Mouse (Mus musculus) lung, adult 2 months (tissue): ENCODE measurements around the gene Sox13. TPM values are rescaled to one million over a fixed set of nuclear protein-coding genes. Genes with fewer than 3 reads are reported as not detected.
"Not testable (repeated sequence)": the region's sequence is repeated elsewhere in the genome, so short reads cannot be mapped to it uniquely, and the experiment has no call there.

Experiments used
- DNase-seq: peaks from one replicate; pipeline ENCODE4 v3.0.0; 2022
- H3K4me1 ChIP-seq: fragments of 200-500 bp; 2 replicates; pipeline ENCODE4 v1.6.1; 2011; ENCODE audit warnings: low read length; ENCODE audit not compliant: control insufficient read depth, insufficient read depth
- H3K4me3 ChIP-seq: fragments of 200-500 bp; replicated peaks from 2 replicates; pipeline ENCODE3; 2011; ENCODE audit warnings: low read depth, mild to moderate bottlenecking, control low read depth, low read length; ENCODE audit errors: extremely low read depth
- CTCF ChIP-seq: fragments of 200-500 bp; IDR thresholded peaks from 2 replicates; pipeline ENCODE4 v1.5.1; 2011; ENCODE audit warnings: mild to moderate bottlenecking, low read length, control low read depth; ENCODE audit not compliant: insufficient read depth
- POLR2A ChIP-seq: fragments of 200-500 bp; IDR thresholded peaks from 2 replicates; pipeline ENCODE4 v1.6.1; 2011; ENCODE audit warnings: low read depth, mild to moderate bottlenecking, control low read depth, low read length, borderline replicate concordance; ENCODE audit errors: extremely low read depth
- WGBS: fragments of 180-500 bp; shearing (Covaris S2); methylation state at CpG from one replicate; pipeline ENCODE4 v1.1.7; 2018; 5-methylcytosine and 5-hydroxymethylcytosine counted together
- polyA plus RNA-seq: library from polyadenylated mRNA; depleted of rRNA; stranded (reverse); fragments of >200 nt; gene quantifications from 2 replicates; pipeline ENCODE4 v1.2.3, GENCODE M21; 2012; rRNA removed

Gene Sox13
- polyA plus RNA-seq, 1 experiment, result 134 TPM

DNA sequence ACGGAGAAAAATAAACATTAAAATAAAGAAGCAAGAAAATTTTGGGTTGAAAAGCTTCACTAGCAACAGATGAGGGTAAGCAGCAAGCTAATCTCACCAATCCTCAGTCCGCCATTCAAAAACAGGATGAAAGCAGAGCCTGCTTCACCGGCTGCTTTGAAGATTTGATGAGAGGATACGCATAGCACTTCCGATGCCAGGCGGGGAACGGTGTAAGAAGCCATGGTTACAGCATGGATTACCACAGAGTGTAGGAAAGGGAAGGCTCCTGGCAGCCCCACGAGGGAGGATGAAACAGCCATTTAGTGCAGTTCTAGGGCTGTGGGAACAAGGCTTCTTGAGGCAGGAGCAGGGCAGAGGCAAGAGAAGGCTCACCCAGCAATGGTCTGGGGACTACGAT, 72.4 kb downstream of the Sox13 start:
- 42% methylated on average over 9 of the region's 9 CpGs for WGBS
- H3K4me1 ChIP-seq, result no peaks in the 10 kb centered on the region
- no peak for DNase-seq
- H3K4me3 ChIP-seq, result no peak overlapping the region
- TF ChIP-seq POLR2A (no peak), CTCF (no peak)

DNA sequence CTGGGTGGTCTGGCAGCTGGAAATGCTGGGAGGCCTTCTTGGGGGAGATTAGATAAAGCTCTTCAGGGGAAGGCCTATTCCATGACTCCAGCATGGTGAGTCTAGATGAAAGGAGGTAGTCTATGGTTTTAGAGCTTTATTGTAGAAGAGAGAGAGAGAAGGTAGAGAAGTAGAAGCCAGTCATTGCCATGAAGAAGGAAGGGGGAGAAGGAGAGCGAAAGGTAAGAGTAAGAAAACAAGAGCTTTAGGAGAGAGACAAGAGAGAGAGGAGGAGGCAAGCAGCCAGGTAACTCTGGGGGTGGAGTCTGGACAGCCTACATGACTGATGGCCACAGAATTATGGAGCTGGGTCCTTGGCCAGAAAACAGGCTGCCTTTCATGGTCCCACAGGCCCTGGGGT, 74.0 kb downstream of the Sox13 start, which contains the start of gene Ren1:
Gene Ren1, plus strand, starts transcription at position 301 of the 400 bp plus-strand sequence.
- TF ChIP-seq POLR2A, result no peak
- Histone ChIP-seq H3K4me3 (no peak within 1 kb of the TSS), H3K4me1 (no peaks in the 10 kb centered on the region)
- WGBS, result 95% methylated on average over 1 of the region's 1 CpGs
- no peak for DNase-seq

DNA sequence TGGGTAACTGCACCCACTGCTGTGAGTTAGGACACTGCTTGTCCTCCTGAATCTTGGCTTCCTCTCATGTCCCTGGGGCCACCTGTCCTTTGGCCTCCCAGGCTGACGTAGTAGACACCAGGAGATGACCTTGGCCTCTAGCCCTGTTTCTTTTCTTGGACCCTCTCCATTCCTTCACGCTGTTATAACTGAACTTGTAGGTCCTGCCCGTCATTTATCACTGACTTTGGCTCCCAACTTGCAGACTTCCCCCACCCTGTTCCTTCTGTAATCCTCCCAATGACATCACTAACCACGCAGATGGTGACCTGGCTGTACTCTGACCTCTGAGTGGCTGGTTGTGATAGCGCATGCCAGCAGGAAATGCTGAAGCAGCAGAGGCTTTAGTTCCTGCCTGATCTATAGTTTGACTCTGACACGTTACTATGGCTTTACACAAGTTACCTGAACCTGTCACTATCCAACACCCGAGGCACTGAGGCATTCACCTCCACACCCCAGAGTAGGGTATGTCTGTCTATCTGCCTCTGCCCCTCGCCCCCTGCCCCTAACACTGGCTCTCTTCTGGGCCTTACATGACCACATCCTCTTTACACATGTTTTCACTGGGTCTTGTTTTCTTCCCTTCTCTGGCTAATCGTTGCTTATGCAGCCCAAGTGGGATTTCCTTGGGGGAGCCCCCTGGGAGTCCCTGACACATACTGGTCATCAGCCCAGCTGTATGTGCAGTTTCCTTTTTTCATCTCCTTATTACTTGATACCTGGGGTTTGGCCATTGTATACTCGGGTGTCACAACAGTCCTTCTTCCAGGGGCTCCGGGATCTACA, 76.3 kb downstream of the Sox13 start:
- DNase-seq, result no peak
- TF ChIP-seq POLR2A (no peak), CTCF (no peak)
- 44% methylated on average over 11 of the region's 11 CpGs for WGBS

DNA sequence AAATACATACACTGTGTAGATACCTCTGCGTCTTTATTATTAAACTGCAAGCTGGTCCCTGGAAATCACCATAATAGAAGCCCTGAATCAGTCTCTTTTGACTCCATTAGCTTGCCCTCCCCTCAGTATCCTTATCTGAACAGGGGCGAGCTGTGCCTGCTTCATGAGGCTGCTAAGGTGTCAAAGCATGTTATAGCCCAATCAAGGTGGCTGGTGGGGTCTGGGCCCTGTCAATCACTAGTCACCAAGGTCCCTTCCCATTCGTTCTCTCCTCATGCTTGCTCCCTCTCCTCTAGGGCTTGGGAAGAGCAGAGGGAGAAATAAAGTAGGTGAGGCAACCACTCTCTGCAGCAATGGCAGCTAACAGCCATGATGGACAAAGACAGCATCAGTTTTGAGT, 77.0 kb downstream of the Sox13 start:
- TF ChIP-seq POLR2A (no peak), CTCF (no peak)
- 88% methylated on average over 3 of the region's 3 CpGs for WGBS
- Histone ChIP-seq H3K4me1 (no peaks in the 10 kb centered on the region), H3K4me3 (no peak overlapping the region)
- no peak for DNase-seq

More for the DNA sequence above, 76.3 kb downstream of the Sox13 start:
- no peaks in the 10 kb centered on the region for H3K4me1 ChIP-seq
- H3K4me3 ChIP-seq, result no peak overlapping the region

DNA sequence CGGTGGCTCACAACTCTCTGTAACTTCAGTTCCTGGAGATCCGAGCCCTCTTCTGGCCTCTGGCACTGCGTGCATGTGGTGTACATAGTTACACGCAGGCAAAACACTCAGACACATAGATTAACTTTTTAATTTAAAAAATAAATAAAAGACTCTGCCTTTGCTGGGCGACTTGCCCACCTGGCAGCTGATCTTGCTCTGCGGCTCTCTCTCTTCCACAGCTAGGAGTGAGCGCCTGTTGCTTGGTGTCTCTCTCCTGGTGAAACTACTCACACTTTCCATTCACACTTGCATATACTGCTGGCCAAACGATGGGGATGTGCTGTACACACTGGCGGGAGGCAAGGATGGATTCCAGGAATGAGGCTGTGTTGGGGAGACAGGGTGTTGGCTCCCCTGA, 77.6 kb downstream of the Sox13 start:
- no peak for DNase-seq
- H3K4me3 ChIP-seq, result no peak overlapping the region
- WGBS, result 81% methylated on average over 9 of the region's 9 CpGs
- no peaks in the 10 kb centered on the region for H3K4me1 ChIP-seq
- TF ChIP-seq CTCF, result no peak
- TF ChIP-seq POLR2A, result no peak

DNA sequence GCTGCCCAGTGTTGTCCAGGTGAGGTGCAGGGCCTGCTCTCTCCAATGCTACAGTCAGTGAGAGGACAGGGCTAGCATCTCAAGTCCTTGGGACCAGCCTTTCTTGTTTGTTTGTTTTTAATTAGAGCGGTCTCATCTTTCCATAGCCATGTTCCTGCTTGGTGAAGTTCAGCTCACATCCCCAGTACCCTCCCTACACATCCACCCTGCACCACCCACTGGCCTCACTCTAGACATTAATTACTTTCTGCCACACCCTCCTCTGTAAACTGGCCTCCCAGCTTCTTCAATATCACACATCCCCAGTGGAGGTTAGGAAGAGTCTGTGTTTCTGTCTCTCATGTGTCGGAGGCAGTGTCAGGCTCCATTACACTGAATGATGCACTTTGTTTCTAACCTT, 79.8 kb downstream of the Sox13 start:
- TF ChIP-seq POLR2A (no peak), CTCF (no peak)
- Histone ChIP-seq H3K4me1 (no peaks in the 10 kb centered on the region), H3K4me3 (no peak overlapping the region)
- DNase-seq, result no peak
- 93% methylated on average over 2 of the region's 2 CpGs for WGBS

DNA sequence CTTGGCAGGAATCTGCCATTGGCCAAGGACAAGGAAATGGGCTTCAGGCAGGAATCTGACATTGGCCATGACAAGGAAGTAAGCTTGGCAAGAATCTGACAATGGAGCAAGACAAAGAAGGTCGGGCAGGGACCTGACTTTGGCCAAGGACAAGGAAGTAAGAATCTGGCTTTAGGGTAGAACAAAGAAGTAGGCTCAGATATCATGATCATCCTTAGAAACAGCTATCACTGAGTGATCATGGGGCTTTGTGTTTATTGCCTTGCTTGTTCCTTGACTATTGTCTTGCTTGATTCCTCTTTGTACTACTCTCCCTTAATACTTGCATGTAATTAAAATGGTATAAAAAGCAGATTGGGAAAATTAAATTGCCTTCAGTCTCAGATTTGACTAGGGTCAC, 83.8 kb downstream of the Sox13 start:
- 41% methylated on average over 1 of the region's 1 CpGs for WGBS
- H3K4me3 ChIP-seq, DNase-seq, H3K4me1 ChIP-seq: not testable (repeated sequence)

DNA sequence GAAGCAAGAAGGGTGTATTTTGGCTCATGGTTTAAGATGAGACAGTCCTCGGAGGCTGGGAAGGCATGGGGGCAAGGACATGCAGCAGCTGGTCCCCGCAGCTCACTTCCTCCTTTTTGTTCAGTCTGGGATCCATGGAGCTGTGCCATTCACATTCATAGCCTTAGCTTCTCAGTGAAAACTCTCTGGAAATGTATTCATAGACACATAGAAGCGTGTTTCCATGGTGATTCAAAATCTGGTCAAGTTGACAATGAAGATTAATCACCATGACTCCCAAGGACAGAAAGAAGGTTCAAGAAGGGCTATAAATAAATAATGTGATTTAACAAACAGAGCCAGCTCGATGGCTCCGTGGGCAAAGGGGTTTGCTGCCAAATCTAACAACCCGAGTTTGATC, 90.2 kb downstream of the Sox13 start:
- no peak for DNase-seq
- Histone ChIP-seq H3K4me1 (peaks cover 8% of the 10 kb centered on the region), H3K4me3 (no peak overlapping the region)
- no peak for TF ChIP-seq CTCF
- no peak for TF ChIP-seq POLR2A
- 78% methylated on average over 6 of the region's 6 CpGs for WGBS

DNA sequence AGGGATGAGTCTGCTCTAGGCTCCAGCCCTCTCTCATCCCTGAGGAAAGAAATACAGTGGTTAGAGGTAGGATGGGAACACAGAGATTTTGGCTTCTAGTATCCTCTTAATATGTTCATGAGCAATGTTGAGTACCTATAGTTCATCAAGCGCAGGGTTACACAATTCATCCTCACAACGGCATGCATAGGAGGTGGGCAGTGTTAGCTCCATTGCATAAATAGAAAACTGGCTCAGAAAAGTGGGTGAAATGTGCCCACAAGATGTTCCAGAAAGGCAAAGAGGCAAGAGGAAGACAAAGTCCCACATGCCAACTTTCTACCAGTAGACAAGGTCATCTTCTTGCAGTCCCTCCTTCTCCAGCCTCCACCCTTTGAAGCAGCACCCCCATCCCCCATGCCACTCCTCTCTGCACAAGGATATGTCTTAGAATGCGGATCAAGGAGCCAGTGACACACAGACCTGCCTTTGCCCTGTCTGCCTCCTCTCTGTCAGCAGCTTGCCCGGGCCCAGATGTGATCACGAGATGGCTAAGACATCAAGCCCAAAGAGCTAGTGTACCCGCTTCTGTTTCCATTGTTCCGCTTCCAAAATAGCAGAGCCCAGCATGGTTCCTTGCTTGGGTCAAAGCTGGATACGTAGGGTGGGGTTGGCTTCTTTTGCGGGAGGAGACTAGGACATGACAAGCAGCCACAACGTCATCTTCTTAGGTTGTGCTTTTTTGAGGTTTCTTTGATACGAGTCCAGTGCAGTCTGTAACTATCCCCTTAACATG, 91.3 kb downstream of the Sox13 start:
- TF ChIP-seq POLR2A (no peak), CTCF (no peak)
- 92% methylated on average over 11 of the region's 11 CpGs for WGBS
- DNase-seq, result no peak
- Histone ChIP-seq H3K4me3 (no peak overlapping the region), H3K4me1 (peaks cover 8% of the 10 kb centered on the region)

Other genes with a start within 250 kb of the Sox13 start
- 1.1 and 1.3 TPM in 2 replicates for gene Golt1a, start 114.6 kb downstream of the Sox13 start, polyA plus RNA-seq
- 0.56 and 0.81 TPM in 2 replicates for gene Kiss1, start 102.5 kb downstream of the Sox13 start, polyA plus RNA-seq
- gene Ren1, start 73.9 kb downstream of the Sox13 start, polyA plus RNA-seq, result 0.07 TPM in 2 replicates
- gene Etnk2, start 60.8 kb downstream of the Sox13 start, polyA plus RNA-seq, result 0.59 and 0.93 TPM in 2 replicates
- gene Snrpe, start 185.9 kb upstream of the Sox13 start, polyA plus RNA-seq, result 16.7 and 33.7 TPM in 2 replicates
- 2.0 and 4.6 TPM in 2 replicates for gene Zbed6, start 236.5 kb upstream of the Sox13 start, polyA plus RNA-seq
- 3.4 and 5.3 TPM in 2 replicates for gene Gm38394, start 236.9 kb upstream of the Sox13 start, polyA plus RNA-seq